Mouse (Mus musculus) layer of hippocampus, adult 9-10 months (tissue): Measurements from ENCODE around the gene Tnnt1.

Source experiments
- DNase-seq: peaks from one replicate; pipeline ENCODE4 v3.0.0; 2022; ENCODE audit warnings: low spot score

The Tnnt1 gene

GRCm38 (mm10) chr7:4521231-4522003 is 5.2 kb upstream of the Tnnt1 start:
- no peak for DNase-seq

GRCm38 (mm10) chr7:4518487-4518886 is 2.3 kb upstream of the Tnnt1 start:
- DNase-seq, result no peak

DNA sequence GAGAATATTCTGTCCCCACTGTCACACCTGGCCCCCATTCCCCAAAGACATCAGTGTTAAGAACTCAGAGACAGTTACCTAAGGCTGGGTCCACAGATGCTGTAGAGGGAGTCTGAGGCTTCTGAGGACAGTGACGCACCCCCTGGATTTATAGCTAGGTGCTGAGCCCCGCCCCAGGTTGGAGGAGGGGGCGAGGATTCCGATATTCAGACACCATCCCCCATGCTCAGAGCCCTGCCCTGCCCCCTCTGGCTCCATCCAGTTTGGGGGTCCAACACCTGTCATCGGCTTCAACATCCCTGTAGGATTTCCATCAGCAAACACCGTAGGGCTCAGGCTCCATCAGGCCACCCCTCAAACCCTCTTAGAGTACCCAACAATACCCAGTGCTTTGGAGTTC is 329 bp downstream of the Tnnt1 start:
- no peak for DNase-seq

DNA sequence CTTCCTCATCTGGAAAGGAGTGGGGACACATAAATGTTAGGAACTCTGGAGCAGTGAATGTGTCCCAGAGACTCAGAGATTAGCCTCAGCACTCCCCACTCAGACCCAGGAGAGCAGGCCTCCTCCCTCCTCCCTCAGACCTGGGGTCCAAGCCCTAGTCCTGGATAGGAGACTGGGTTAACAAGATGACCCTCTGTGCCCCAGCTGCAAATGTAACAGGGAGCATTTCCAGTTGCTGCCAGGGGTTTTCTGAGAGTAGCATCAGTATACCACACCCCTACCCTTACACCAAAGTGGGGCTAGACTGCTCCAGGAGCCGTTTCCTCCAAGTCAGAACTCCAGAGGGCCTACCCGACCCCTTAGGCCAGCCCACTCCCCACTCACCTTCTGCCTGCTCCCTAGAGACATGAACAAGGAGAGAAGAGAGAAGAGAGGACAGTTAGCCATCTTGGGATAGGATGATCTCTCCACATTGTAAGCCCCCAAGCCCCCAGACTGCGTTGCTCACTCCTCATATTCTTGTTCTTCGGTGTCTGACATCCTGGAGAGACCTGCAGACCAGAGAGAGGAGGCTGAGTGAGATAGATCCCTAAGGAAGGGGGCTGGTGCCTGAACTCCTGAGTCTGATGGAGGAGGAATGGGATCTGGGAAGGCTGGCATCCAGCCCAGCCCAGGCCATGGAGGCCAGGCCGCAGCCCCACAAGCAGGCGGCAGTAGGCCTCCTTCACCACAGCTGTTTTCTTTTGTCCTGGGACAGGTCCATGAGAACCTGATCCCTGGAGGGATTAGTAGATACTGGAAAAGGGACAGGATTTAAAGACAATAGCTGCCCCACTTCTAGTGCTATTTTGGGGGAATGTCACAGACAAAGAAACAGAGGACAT is 2.1 kb downstream of the Tnnt1 start:
- no peak for DNase-seq

DNA sequence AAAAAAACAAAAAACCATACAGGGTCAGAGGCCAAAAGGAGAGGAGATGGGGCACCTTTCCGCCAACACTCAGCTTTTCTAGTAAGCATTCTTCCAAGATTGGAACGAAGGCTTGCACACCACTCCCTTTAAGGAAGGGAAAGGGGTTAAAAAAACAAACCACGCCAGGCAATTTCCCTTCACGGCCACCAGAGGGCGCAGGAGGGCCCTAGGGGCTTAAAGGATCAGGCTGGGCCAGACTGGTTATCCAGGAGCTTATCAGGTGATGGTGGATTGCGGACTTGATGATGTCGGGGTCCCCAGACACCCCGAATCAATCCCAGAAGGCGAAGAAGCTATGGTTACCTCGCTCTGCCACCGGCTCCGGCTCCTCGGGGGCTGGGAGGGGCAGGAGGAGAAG is 2.9 kb downstream of the Tnnt1 start:
- no peak for DNase-seq

- no peak for DNase-seq
Observed at GRCm38 (mm10) chr7:4511489-4512224, 4.5 kb downstream of the Tnnt1 start.

- DNase-seq, result no peak
Observed at GRCm38 (mm10) chr7:4509863-4510608, 6.1 kb downstream of the Tnnt1 start.

DNA sequence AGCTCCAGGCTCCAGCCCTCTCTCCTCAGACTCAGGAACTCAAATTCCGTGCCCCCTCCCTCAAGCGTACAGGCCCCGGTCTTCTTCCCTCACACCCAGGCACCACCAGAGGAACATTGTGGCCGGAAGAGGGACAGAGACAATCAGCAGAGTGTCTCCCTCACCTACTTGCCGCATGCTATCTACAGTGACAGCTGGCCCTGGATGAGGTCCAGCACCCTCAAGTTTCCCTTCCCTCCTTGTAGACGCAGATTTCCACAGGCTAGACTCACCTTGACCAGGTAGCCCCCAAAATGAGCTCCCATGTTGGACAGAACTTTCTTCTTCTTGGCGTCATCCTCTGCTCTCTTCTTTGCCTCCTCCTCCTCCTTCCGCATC is 7.5 kb downstream of the Tnnt1 start:
- DNase-seq, result no peak

DNA sequence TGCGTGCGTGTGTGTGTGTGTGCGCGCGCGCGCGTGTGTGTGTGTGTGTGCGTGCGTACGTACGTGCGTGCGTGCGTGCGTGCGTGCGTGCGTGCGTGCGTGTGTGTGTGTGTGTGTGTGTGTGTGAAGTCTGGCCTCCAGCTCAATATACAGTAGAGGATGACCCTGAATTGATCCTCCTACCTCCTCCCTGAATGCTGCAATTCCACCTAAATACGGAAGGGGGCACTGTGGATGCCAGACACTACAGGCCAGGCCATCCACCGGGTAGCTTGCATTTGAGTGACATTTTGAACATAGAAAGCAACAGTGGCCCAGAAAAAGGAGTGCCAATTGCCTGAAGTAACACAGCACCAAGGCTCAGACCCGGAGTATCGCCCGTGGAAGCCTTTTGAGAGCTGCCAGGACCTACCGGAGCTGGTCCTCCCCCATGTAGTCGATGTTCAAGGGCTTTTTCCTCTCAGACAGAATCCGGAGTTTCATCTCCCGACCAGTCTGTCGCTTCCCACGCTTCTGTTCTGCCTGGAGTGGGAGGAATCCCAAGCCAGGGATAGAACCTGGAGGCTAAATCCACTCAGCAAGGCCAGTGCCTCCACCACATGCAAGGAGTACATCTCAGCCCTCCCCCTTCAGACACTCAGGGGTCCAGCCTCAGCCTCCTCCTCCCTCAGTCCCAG is 8.0 kb downstream of the Tnnt1 start:
- DNase-seq, result no peak

DNA sequence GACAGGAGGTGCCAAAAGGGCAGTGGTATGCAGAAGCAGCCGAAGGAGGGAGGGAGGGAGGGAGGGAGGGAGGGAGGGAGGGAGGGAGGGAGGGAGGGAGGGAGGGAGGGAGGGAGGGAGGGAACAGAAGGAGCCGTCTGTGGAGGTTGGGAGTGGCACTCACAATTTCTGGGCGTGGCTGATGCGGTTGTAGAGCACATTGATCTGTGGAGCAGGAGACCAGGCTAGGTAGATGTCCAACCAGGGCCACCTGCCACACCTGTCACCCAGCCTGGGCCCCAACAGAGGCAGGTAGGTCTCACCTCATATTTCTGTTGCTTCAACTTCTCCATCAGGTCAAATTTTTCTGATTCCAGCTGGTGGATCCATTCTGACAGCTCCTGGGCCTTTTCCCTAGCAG is 9.0 kb downstream of the Tnnt1 start:
- DNase-seq, result no peak

DNA sequence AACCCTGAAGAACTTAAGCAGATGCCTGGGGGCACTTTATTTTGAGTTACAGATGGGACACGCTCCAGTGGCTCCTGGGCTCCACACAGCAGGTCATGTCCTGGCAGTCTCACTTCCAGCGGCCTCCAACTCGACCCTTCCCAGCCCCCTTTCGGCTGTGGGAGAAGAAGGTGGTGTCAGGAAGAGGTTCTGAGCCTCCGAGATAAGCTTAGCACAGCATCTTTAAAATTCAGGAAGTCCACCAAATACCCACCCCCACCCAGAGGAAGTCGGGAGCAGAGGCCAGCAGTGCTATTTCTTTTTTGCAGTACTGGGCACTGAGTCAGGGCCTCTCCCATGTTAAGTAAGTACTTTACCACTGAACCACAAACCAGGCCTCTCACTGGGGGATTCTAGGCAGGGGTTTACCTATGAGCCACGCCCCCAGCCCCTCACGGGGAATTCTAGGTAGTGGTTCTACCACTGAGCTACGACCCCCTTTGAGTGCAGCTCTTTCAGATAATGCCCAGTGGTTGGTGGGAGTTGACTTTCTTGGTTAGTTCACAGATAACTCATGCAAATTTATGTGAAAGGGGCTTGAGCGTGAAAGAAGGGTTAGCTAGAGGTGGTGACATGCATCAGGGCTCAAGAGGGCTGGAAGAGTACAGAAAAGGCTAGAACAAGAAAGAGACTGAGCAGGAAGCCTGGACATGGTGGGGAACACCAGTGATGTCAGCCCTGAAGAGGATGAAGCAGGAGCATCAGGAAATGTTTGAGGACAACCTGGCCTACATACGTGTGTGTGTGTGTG is 11.3 kb downstream of the Tnnt1 start:
- no peak for DNase-seq

DNA sequence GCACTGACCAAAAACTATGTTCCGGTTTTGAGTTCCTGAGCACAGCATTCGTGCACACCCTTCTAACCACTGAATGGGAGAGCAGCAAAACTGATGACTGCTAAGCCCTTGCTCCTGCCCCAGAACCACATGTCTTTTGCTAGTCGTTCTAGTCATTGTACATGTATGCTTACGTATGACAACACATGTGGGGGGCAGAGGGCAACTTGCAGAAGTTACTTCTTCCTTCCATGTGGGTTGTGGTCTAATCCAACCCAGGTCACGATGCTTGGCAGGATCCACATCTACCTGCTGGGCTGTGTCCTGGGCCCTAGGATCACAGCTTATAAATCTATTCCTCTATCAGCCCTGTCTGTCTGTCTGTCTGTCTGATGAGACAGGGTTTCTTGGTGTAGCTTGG is 12.3 kb downstream of the Tnnt1 start:
- DNase-seq, result no peak

- no peak for DNase-seq
Observed at GRCm38 (mm10) chr7:4503100-4503499, 13.1 kb downstream of the Tnnt1 start.

GRCm38 (mm10) chr7:4502421-4503090 is 13.6 kb downstream of the Tnnt1 start:
- peak; percentile 84 for DNase-seq

DNA sequence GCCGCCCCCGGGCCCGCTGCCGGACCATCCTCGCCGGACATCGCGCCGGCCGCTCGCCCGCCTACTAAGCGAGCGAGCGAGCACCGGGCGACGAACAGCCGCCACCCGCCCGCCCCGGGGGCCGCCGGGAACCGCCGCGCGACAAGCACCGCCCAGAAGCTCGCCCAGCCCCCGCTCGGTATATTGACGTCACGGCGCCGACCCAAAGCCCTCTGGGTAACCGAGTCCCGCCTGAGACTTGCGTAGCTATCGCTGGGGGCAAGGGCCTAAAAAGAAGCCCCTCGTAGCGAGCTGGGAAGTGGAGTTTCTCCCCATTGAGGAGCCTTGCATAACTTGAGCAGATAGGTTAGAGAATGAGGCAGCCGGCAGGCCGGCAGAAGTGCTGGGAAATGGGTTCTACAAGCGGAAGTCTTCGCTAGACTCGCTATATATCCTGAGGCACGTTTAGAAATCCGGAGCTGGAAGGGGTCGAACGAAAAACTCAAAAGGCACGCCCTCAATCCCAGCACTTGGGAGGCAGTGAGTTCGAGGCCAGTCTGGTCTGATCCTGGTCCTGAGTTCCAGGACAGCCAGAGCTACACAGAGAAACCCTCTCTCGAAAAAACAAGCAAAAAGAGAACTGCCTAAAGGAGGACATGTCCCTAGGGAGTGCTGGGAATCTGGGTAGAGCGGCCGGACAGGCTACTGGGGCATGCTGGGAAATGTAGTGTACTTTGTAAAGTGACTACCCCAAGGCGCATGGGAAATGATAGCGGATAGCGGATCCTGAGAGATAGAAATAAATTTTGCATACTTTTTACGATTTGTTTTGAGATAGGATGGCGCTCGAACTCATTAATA is 14.4 kb downstream of the Tnnt1 start, which contains the start of gene Ppp1r12c:
Gene Ppp1r12c, minus strand, starts transcription at position 123 of the 840 bp plus-strand sequence.
- DNase-seq, result peak; percentile 83

DNA sequence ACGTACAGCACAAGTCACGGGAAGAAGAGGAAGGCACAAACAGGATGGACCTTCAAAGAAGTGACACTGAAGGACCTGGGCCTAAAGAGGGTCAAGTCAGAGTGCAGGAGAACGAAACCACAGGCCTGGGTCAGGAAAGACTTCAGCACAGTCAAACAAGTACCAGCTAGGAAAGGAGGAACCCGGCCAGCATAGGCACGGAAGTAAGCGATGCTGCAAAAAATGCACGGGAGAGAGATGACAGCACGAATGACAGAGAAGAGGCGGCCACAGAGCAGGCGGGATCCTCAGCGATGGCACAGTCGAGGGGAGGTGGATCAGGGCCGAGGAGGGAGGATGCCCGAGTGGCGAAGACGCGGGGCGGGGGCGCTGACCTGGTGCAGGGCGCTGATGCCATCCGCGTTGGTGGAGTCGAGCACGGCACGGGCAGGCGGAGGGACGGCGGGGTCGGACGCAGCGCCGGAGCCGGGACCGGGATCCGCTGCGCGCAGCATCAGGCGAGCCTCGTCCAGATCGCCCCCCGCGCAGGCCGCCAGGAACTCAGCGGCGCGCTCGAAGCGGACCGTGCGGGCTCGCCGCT is 15.2 kb downstream of the Tnnt1 start:
- no peak for DNase-seq

- no peak for DNase-seq
Observed at GRCm38 (mm10) chr7:4499034-4499433, 17.1 kb downstream of the Tnnt1 start.

DNA sequence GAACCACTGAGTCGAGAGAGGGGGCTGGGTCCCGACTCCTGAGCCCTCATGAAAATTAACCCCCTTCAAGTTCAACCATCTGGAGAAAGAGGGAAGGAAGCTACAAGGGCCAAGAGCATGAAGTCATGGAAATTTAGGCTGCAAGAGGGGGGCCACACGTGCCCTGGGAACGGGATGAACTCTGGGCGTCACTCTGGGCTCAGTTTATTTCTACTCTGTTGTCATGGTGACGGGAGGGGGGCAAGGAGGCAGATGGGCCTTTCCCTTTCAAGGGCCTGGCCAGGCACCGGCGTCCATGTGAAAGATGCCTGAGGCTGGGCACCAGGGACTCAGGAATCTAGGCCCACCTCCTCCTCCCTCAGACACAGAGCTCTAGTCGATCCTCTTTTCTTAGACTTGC is 17.9 kb downstream of the Tnnt1 start:
- DNase-seq, result no peak
